Mouse (Mus musculus): ENCODE data around the gene Atp6v0e2.

GRCm38 (mm10) chr6:48508087-48508486 lies 29.3 kb upstream of the Atp6v0e2 start:
- TF ChIP-seq CTCF (IDR thresholded peaks at IDR 0.05; ENCODE audit: insufficient read depth, low read length): no peak
- no peak for TF ChIP-seq POLR2A (IDR thresholded peaks at IDR 0.05; ENCODE audit: borderline replicate concordance, extremely low read depth, low read depth, low read length)
